Mouse (Mus musculus) C2C12 (cell line): ENCODE data around the gene Prr5.

ENCODE experiments used
- CEBPB ChIP-seq: IDR thresholded peaks from one replicate; pipeline ENCODE4 v1.6.1; 2011; ENCODE audit warnings: low read depth, mild to moderate bottlenecking, control low read depth, moderate library complexity
- CTCF ChIP-seq: IDR thresholded peaks from one replicate; pipeline ENCODE4 v1.5.1; 2011; ENCODE audit not compliant: control insufficient read depth, insufficient read depth, insufficient read length

GRCm38 (mm10) chr15:84675317-84675716 is 5.9 kb downstream of the Prr5 start:
- TF ChIP-seq CTCF (no peak), CEBPB (no peak)
